Mouse (Mus musculus) midbrain, embryonic 12.5 days (tissue): ENCODE measurements at regions not wholly inside any gene's neighbourhood (a gene's known extent, or its start where the extent isn't known, plus 50 kb on each side); places are given as distances from the start of the nearest gene placed in this dataset.

ENCODE experiments used
- ATAC-seq: fragments of 200-750 bp; cut with Nextera tagmentation; 2 replicates; pipeline ENCODE4 v1.8.0; 2017; ENCODE audit warnings: low read depth, moderate TSS enrichment, moderate library complexity; ENCODE audit not compliant: low FRiP score
- H3K27ac ChIP-seq: fragments of 300-500 bp; sonication (generic); replicated peaks from 2 replicates; pipeline ENCODE4 v1.5.1; 2016; ENCODE audit warnings: mild to moderate bottlenecking
- H3K27me3 ChIP-seq: fragments of 300-500 bp; sonication (generic); 2 replicates; pipeline ENCODE4 v1.6.1; 2016; ENCODE audit warnings: mild to moderate bottlenecking
- H3K36me3 ChIP-seq: fragments of 300-500 bp; sonication (generic); 2 replicates; pipeline ENCODE4 v1.6.1; 2016
- H3K4me1 ChIP-seq: fragments of 300-500 bp; sonication (generic); 2 replicates; pipeline ENCODE4 v1.6.1; 2016
- H3K4me2 ChIP-seq: fragments of 300-500 bp; sonication (generic); replicated peaks from 2 replicates; pipeline ENCODE4 v1.6.1; 2016; ENCODE audit warnings: mild to moderate bottlenecking, moderate library complexity
- H3K4me3 ChIP-seq: fragments of 300-500 bp; sonication (generic); 2 replicates; pipeline ENCODE4 v1.5.1; 2016; ENCODE audit warnings: mild to moderate bottlenecking
- H3K9ac ChIP-seq: fragments of 300-500 bp; sonication (generic); replicated peaks from 2 replicates; pipeline ENCODE4 v1.6.1; 2016; ENCODE audit warnings: mild to moderate bottlenecking, moderate library complexity
- H3K9me3 ChIP-seq: fragments of 300-500 bp; sonication (generic); 2 replicates; pipeline ENCODE4 v1.6.1; 2016; ENCODE audit warnings: mild to moderate bottlenecking
- WGBS: fragments of 180-500 bp; shearing (Covaris S2); methylation state at CpG from one replicate; pipeline ENCODE4 v1.1.7; 2016; 5-methylcytosine and 5-hydroxymethylcytosine counted together

DNA sequence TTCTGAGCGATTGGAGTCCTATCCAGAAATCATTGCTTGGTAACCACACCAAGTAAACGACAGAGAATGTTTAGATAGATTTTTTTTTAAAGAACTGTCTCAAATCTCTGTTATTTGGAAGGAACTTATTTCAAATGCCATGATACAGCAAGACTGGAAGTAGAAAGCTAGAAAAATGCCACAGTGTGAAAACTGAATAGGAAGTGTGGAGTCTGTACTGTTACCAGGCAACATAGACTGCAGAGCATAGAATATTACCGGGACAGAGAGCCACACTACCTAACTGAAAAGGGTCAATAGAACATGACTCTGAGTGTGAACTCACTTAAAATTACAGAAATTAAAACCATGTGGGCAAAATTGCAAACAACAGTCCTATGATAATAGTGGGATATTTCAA is 52.4 kb upstream of the Adcy1 start:
- Histone ChIP-seq H3K4me1 (no peaks in the 10 kb centered on the region), H3K9me3 (no peaks in the 10 kb centered on the region), H3K4me3 (no peak overlapping the region), H3K9ac (no peak overlapping the region), H3K4me2 (no peak overlapping the region), H3K27me3 (no peaks in the 10 kb centered on the region), H3K36me3 (no peaks in the 10 kb centered on the region), H3K27ac (no peak overlapping the region)
- 78% methylated on average over 3 of the region's 3 CpGs for WGBS
- no peak for ATAC-seq

DNA sequence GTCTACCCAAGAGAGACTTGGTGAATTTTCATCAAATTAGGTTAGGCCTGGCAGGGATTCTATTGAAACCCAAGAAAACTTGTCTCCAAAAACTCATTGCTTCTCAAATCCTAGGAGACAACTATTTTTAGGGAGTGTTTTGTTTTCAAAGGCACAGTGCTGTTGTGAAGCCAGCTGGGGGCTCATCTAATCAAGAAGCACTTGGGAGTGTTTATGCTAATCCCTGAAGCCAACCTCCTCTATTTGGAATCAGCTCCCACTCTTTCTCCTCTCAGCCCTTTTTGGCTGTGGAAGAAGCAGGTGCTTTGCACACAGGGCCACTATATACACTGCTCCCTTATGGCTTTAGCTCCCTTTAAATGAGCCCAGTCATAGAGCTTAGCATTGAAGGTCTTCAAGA is 64.0 kb upstream of the Adcy1 start:
- Histone ChIP-seq H3K9me3 (no peaks in the 10 kb centered on the region), H3K9ac (no peak overlapping the region), H3K4me1 (no peaks in the 10 kb centered on the region), H3K36me3 (no peaks in the 10 kb centered on the region), H3K27ac (no peak overlapping the region), H3K4me3 (no peak overlapping the region), H3K4me2 (no peak overlapping the region), H3K27me3 (0 out of 2 replicates have a peak, but pooled peaks cover 3% of the 10 kb centered on the region)
- ATAC-seq, result no peak

DNA sequence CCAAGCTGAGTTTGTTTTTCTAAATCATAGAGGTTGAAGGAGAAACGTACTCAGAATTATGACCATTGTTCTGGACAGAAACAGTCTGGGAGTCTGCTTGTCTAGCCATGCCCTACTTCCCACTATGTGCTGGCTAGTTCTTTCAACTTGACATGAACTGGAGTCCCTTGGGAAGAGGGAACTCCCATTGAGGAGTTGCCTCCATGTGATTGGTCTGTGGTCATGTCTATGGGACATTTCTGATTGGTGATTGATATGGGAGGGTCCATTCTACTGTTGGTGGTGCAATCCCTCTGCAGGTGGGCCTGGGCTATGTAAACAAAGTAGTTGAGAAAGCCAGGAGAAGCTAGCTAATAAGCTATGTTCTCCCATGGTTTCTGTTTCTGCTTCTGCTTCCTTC is 64.5 kb upstream of the Adcy1 start:
- H3K4me1 ChIP-seq, result no peaks in the 10 kb centered on the region
- H3K36me3 ChIP-seq, result no peaks in the 10 kb centered on the region
- 65% methylated on average over 1 of the region's 1 CpGs for WGBS
- no peak overlapping the region for H3K4me3 ChIP-seq
- H3K27ac ChIP-seq, result no peak overlapping the region
- 0 out of 2 replicates have a peak, but pooled peaks cover 3% of the 10 kb centered on the region for H3K27me3 ChIP-seq
- H3K9ac ChIP-seq, result no peak overlapping the region
- ATAC-seq, result no peak
- no peak overlapping the region for H3K4me2 ChIP-seq
- H3K9me3 ChIP-seq, result no peaks in the 10 kb centered on the region

DNA sequence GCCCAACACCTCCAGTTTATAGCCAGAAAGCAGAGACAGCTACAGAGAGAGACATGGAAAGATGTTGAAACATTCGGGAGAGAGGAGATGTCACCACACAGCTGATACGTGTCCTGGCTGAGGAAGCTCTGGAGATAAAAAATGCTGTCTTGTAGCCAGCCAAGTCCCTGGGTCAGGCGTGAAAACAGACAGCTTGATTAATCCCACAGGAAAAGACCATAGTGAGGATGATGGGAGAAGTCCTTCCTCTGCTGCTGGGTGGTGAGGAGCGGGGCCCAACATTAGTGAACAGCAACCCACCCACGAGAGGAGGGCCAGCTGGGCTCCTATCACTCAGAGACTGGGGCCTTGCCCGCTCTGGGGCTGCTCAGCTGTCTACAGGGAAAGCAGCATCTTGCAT is 65.8 kb upstream of the Adcy1 start:
- Histone ChIP-seq H3K9ac (no peak overlapping the region), H3K9me3 (no peaks in the 10 kb centered on the region), H3K36me3 (no peaks in the 10 kb centered on the region), H3K4me2 (no peak overlapping the region), H3K4me3 (no peak overlapping the region), H3K27me3 (0 out of 2 replicates have a peak, but pooled peaks cover 3% of the 10 kb centered on the region), H3K27ac (no peak overlapping the region), H3K4me1 (no peaks in the 10 kb centered on the region)
- WGBS, result 86% methylated on average over 6 of the region's 6 CpGs
- no peak for ATAC-seq

DNA sequence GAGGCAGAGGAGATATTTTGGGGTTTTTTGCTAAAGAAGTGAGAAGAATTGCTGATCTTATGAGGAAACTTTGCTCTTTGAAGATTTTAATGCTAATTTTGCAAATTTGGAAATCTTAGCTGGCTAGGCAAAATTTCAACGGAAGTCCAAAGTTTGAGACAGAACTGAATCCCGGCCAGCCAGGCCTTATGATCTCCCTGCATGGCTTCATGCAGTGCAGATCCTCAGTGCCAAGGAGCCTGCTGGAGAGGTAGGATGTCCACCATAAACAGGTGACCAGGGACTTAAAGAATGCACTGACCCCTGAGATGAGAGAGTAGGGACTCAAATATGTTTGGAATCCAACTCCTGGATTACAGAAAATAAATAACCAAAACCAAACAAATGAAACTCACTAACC is 69.6 kb upstream of the Adcy1 start:
- Histone ChIP-seq H3K4me1 (peaks cover 7% of the 10 kb centered on the region; the same call in 1 of the 2 replicates), H3K9ac (no peak overlapping the region), H3K27me3 (peaks cover 9% of the 10 kb centered on the region; the same call in 1 of the 2 replicates), H3K9me3 (no peaks in the 10 kb centered on the region), H3K27ac (no peak overlapping the region), H3K36me3 (no peaks in the 10 kb centered on the region), H3K4me2 (no peak overlapping the region), H3K4me3 (no peak overlapping the region)
- no peak for ATAC-seq
- WGBS, result 83% methylated on average over 2 of the region's 2 CpGs

DNA sequence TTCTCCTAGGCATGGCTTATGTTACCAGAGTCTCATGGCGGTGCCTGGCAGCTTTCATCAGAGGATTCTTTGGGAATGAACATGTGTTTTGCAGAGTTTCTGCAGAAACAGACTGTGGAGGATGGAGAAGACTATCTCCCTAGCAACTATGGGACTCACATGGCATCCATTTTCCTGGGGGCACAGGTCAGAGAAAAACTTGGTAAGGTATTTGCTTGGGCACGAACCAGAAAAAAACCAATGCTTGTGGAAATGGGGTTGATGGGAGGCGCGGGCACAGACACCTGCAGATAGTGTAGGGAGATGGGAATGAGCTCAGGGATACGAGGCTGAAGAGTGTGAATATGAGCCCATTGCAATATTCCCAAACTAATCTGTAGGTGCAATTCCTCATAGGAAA is 71.7 kb upstream of the Adcy1 start:
- Histone ChIP-seq H3K4me2 (no peak overlapping the region), H3K27me3 (peaks cover 9% of the 10 kb centered on the region; the same call in 1 of the 2 replicates), H3K9me3 (no peaks in the 10 kb centered on the region), H3K36me3 (no peaks in the 10 kb centered on the region), H3K4me1 (peaks cover 7% of the 10 kb centered on the region; the same call in 1 of the 2 replicates), H3K27ac (no peak overlapping the region), H3K9ac (no peak overlapping the region), H3K4me3 (no peak overlapping the region)
- ATAC-seq, result no peak
- WGBS, result 85% methylated on average over 5 of the region's 5 CpGs

DNA sequence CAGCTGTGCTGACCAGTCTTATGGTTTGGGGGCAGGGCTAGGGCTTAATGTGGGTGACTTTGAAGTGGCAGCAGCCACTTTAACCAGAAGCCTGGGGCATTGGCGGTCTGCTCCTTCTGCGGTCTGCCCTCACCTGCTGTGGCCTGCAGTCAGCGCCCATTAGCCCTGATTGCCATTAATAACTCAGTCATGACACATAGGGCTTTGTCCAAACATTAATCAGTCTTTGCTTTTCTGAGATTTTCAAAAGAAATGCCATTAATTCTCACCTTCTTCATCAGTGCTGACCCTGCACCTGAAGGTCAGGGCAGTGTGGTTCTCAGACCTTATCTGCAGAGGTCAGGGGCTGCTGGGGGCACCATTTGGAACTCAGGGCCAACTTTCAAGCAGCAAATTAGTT is 72.6 kb upstream of the Adcy1 start:
- H3K4me3 ChIP-seq, result no peak overlapping the region
- no peak overlapping the region for H3K27ac ChIP-seq
- H3K27me3 ChIP-seq, result peaks cover 9% of the 10 kb centered on the region; the same call in 1 of the 2 replicates
- no peak for ATAC-seq
- 66% methylated on average over 3 of the region's 3 CpGs for WGBS
- H3K4me1 ChIP-seq, result peaks cover 7% of the 10 kb centered on the region; the same call in 1 of the 2 replicates
- H3K36me3 ChIP-seq, result no peaks in the 10 kb centered on the region
- no peaks in the 10 kb centered on the region for H3K9me3 ChIP-seq
- no peak overlapping the region for H3K4me2 ChIP-seq
- no peak overlapping the region for H3K9ac ChIP-seq

DNA sequence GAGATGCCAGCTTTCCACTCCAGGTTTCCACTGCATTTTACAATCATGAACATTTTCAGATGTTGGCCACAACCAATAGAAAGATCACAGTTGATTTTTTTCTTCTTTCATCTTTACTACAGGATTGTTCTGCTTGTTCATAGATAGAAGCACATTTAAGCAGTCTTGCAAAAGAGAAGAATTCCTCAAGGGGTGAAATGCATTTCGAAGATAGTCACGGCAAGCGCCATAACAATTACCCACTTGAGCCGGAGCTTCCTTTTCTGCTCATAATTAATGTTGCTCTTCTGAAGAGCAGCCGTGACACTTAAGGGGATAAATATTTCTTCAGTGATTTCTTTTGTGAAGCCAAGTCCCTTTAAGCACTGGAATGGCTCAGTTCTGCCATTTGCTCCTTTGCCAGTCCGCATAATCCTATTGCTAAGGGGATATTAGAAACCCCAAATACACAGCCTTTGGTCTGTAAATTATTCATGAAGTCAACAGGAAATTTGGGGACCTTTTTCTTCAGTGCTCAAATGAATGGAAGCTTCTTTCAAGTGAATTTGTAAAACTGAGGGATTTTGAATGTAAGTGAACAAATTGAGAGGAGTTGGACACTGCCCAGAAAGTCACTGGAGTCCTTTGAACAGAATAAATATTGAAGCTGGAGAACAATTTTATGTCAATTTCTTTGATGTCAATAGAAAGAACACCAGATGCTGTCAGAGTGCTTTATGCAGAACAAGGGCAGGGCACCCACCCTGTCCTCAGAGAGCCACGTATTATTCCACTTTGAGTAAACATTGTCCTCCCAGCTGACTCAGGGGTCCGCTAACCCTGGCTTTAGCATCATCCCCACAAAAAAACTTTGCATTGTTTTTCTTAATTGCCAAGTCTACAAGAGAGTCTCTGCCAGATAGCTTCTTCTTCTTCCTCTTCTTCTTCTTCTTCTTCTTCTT is 74.1 kb upstream of the Adcy1 start:
- Histone ChIP-seq H3K4me3 (no peak overlapping the region), H3K4me1 (peaks cover 7% of the 10 kb centered on the region; the same call in 1 of the 2 replicates), H3K27me3 (peaks cover 6% of the 10 kb centered on the region; the same call in 1 of the 2 replicates), H3K27ac (no peak overlapping the region), H3K36me3 (no peaks in the 10 kb centered on the region), H3K9ac (no peak overlapping the region), H3K9me3 (no peaks in the 10 kb centered on the region), H3K4me2 (no peak overlapping the region)
- no peak for ATAC-seq
- 32% methylated on average over 8 of the region's 8 CpGs for WGBS

DNA sequence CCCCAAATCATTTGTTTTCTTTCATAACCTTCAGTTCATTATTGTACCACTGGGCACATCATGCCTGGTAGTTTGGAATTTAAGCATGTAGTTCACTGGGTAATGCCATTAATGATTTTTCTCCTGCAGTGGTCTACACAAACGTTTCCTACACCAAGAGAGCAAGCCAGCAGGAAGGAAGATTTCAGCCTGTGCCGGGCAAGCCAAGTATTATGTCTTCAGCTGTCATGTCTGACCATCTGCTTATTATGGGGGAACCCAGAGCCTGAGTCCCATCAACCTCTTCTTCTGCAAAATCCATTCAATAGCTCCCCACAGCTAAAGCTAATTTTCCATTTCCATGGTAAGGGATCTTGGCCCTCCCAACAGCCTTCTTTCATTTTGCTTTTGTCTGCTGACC is 75.3 kb upstream of the Adcy1 start:
- Histone ChIP-seq H3K4me1 (peaks cover 7% of the 10 kb centered on the region; the same call in 1 of the 2 replicates), H3K27ac (no peak overlapping the region), H3K36me3 (no peaks in the 10 kb centered on the region), H3K9ac (no peak overlapping the region), H3K4me3 (no peak overlapping the region), H3K27me3 (peaks cover 6% of the 10 kb centered on the region; the same call in 1 of the 2 replicates), H3K9me3 (no peaks in the 10 kb centered on the region), H3K4me2 (no peak overlapping the region)
- WGBS, result 54% methylated on average over 2 of the region's 2 CpGs
- no peak for ATAC-seq

DNA sequence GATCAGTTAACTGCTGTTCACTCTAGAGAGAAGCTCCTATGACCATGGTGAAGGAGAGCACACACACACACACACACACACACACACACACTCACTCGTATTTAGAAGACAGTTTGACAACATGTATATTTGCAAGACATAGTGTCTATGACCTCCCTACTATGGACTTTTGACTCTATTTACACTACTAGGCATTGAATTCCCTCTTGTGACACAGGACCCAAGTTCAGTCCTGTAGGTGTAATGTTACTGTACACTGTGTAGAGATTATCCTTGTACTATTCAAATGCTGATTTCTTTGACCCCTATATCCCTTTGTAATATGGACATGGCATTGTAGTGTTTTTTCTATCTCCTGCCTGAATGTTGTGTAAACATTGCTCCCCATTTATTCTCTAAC is 76.2 kb upstream of the Adcy1 start:
- no peak overlapping the region for H3K9ac ChIP-seq
- H3K4me2 ChIP-seq, result no peak overlapping the region
- no peak for ATAC-seq
- no peak overlapping the region for H3K4me3 ChIP-seq
- 89% methylated on average over 1 of the region's 1 CpGs for WGBS
- peaks cover 7% of the 10 kb centered on the region; the same call in 1 of the 2 replicates for H3K4me1 ChIP-seq
- no peak overlapping the region for H3K27ac ChIP-seq
- H3K27me3 ChIP-seq, result peaks cover 6% of the 10 kb centered on the region; the same call in 1 of the 2 replicates
- no peaks in the 10 kb centered on the region for H3K9me3 ChIP-seq
- H3K36me3 ChIP-seq, result no peaks in the 10 kb centered on the region

DNA sequence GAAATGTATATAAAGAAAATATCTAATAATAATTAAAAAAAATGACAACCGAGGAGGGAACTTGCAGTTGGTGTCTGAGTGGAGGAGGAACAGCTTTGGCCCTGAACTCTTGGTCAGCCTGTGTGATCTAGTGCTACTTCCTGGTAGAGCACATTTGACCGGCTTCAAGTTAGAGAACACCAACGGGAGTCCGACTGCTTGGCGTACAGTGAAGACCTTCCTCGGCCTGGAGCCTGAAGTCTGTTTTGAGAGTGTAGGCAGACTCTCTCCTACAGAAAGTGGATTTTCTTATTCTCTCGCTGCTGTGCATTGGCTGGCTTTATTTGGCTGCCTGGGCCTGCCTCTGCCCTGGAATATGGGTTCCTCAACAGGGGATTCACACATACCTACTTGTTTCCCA is 81.2 kb upstream of the Adcy1 start:
- 92% methylated on average over 7 of the region's 7 CpGs for WGBS

DNA sequence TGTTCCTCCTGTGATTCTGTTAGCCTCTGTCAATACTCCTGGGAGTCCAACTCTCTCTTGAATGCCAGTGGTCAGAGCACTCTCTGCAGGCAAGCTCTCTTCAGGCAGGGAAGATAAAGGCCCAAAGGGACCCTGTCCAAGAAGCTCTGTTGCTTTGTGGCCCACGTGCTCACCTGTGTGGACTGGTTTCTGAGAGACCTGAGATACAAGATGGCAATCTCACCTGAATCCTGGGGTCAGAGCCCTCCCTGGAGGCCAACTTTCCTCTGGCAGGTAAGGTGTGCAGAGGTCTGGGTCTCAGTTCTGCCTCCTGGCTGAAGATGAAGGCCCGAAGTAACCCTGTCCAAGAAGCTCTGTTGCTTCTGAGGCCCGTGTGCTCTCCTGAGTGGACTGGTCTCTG is 83.6 kb upstream of the Adcy1 start:
- Histone ChIP-seq H3K4me3 (no peak overlapping the region), H3K9ac (no peak overlapping the region), H3K27ac (no peak overlapping the region), H3K4me2 (no peak overlapping the region), H3K27me3 (no peaks in the 10 kb centered on the region), H3K36me3 (no peaks in the 10 kb centered on the region), H3K9me3 (no peaks in the 10 kb centered on the region), H3K4me1 (no peaks in the 10 kb centered on the region)
- ATAC-seq, result no peak
- WGBS, result 88% methylated on average over 3 of the region's 3 CpGs

More for the DNA sequence above, 81.2 kb upstream of the Adcy1 start:
- H3K4me3 ChIP-seq, result no peak overlapping the region
- H3K4me1 ChIP-seq, result no peaks in the 10 kb centered on the region
- H3K4me2 ChIP-seq, result no peak overlapping the region
- H3K9me3 ChIP-seq, result no peaks in the 10 kb centered on the region
- no peak overlapping the region for H3K9ac ChIP-seq
- no peaks in the 10 kb centered on the region for H3K36me3 ChIP-seq
- no peak overlapping the region for H3K27ac ChIP-seq
- H3K27me3 ChIP-seq, result no peaks in the 10 kb centered on the region
- ATAC-seq, result no peak
